Mouse (Mus musculus): ENCODE results near the gene Slc9a3r1. TPM values are rescaled to one million over a fixed set of nuclear protein-coding genes. Genes with fewer than 3 reads are reported as not detected.

The Slc9a3r1 gene
- total RNA-seq, 2 experiments from 2014 or later, result 2.3 to 3.9 TPM

GRCm38 (mm10) chr11:115162205-115162601, 938 bp upstream of the Slc9a3r1 start:
- DNase-seq, result no peak

- no peak for DNase-seq
Measured at GRCm38 (mm10) chr11:115163568-115164150, 518 bp downstream of the Slc9a3r1 start.

GRCm38 (mm10) chr11:115164341-115164975, 1.3 kb downstream of the Slc9a3r1 start:
- DNase-seq, result no peak

GRCm38 (mm10) chr11:115164976-115165374, 1.8 kb downstream of the Slc9a3r1 start:
- DNase-seq, result no peak

- no peak for DNase-seq
Measured at GRCm38 (mm10) chr11:115166776-115167175, 3.6 kb downstream of the Slc9a3r1 start.

GRCm38 (mm10) chr11:115167631-115168249, 4.6 kb downstream of the Slc9a3r1 start:
- no peak for DNase-seq

GRCm38 (mm10) chr11:115169430-115169829, 6.3 kb downstream of the Slc9a3r1 start:
- DNase-seq, result no peak

- no peak for DNase-seq
Measured at GRCm38 (mm10) chr11:115171125-115171524, 8.0 kb downstream of the Slc9a3r1 start.

- DNase-seq, result no peak
Measured at GRCm38 (mm10) chr11:115172825-115173287, 9.7 kb downstream of the Slc9a3r1 start.

- no peak for DNase-seq
Measured at GRCm38 (mm10) chr11:115173549-115174339, 10.6 kb downstream of the Slc9a3r1 start.

GRCm38 (mm10) chr11:115176399-115177190, 13.5 kb downstream of the Slc9a3r1 start:
- DNase-seq, result no peak

- no peak for DNase-seq
Measured at GRCm38 (mm10) chr11:115177559-115178195, 14.5 kb downstream of the Slc9a3r1 start.

- no peak for DNase-seq
Measured at GRCm38 (mm10) chr11:115178766-115179165, 15.6 kb downstream of the Slc9a3r1 start.

GRCm38 (mm10) chr11:115179191-115179590, 16.1 kb downstream of the Slc9a3r1 start:
- DNase-seq, result no peak

- DNase-seq, result no peak
Measured at GRCm38 (mm10) chr11:115179881-115180280, 16.7 kb downstream of the Slc9a3r1 start.

GRCm38 (mm10) chr11:115181913-115182638, 18.9 kb downstream of the Slc9a3r1 start:
- peak; percentile 59 for DNase-seq

GRCm38 (mm10) chr11:115184973-115185372, 21.8 kb downstream of the Slc9a3r1 start:
- no peak for DNase-seq

GRCm38 (mm10) chr11:115187224-115187639, 24.1 kb downstream of the Slc9a3r1 start, which contains the start of gene Tmem104:
Gene Tmem104, plus strand, starts transcription at chr11:115187487.
- peak; percentile 99 for DNase-seq

GRCm38 (mm10) chr11:115187693-115188092, 24.6 kb downstream of the Slc9a3r1 start, which contains the start of gene Nat9:
Gene Nat9, minus strand, starts transcription at chr11:115187859.
- no peak for DNase-seq

- DNase-seq, result no peak
Measured at GRCm38 (mm10) chr11:115188539-115189231, 25.5 kb downstream of the Slc9a3r1 start.
